Mouse (Mus musculus): ENCODE results near the gene Ubash3b. TPM values are rescaled to one million over a fixed set of nuclear protein-coding genes. Genes with fewer than 3 reads are reported as not detected.

Ubash3b gene
- polyA plus RNA-seq, 1 experiment: 3.2 TPM

- no peak overlapping the region for H3ac ChIP-seq (ENCODE audit: control insufficient read depth, insufficient read length, low read depth)
- no peaks in the 10 kb centered on the region for H3K36me3 ChIP-seq (ENCODE audit: control insufficient read depth, insufficient read depth)
- H3K79me2 ChIP-seq (ENCODE audit: control insufficient read depth, insufficient read depth): peaks cover 9% of the 10 kb centered on the region
- no peaks in the 10 kb centered on the region for H3K27me3 ChIP-seq (ENCODE audit: control insufficient read depth, insufficient read depth, insufficient read length)
- H3K79me3 ChIP-seq (ENCODE audit: low read depth): no peaks in the 10 kb centered on the region
- peak overlapping the region; percentile 61 for H3K4me3 ChIP-seq (ENCODE audit: insufficient read depth, poor library complexity, severe bottlenecking)
- TF ChIP-seq CEBPB (IDR thresholded peaks at IDR 0.05; ENCODE audit: low read depth) (no peak), USF1 (IDR thresholded peaks at IDR 0.05; ENCODE audit: low read depth) (no peak), MYOG (IDR thresholded peaks at IDR 0.05; ENCODE audit: control insufficient read depth, extremely low read depth, insufficient read length) (no peak), MAX (IDR thresholded peaks at IDR 0.05) (no peak), CTCF (IDR thresholded peaks at IDR 0.05; ENCODE audit: control insufficient read depth, insufficient read depth, insufficient read length) (no peak), MYOD1 (IDR thresholded peaks at IDR 0.05; ENCODE audit: control insufficient read depth, insufficient read length, low read depth) (no peak), FOSL1 (IDR thresholded peaks at IDR 0.05; ENCODE audit: insufficient read depth, low read length, poor library complexity, severe bottlenecking) (no peak)
These were observed 5.3 kb downstream of the Ubash3b start for GRCm38 (mm10) chr9:41156006-41156719.

GRCm38 (mm10) chr9:41153979-41154378 is 7.5 kb downstream of the Ubash3b start:
- no peak overlapping the region for H3K4me3 ChIP-seq (ENCODE audit: insufficient read depth, poor library complexity, severe bottlenecking)
- H3K36me3 ChIP-seq (ENCODE audit: control insufficient read depth, insufficient read depth): no peaks in the 10 kb centered on the region
- H3K27me3 ChIP-seq (ENCODE audit: control insufficient read depth, insufficient read depth, insufficient read length): no peaks in the 10 kb centered on the region
- peaks cover 9% of the 10 kb centered on the region for H3K79me2 ChIP-seq (ENCODE audit: control insufficient read depth, insufficient read depth)
- no peak overlapping the region for H3ac ChIP-seq (ENCODE audit: control insufficient read depth, insufficient read length, low read depth)
- TF ChIP-seq MYOG (IDR thresholded peaks at IDR 0.05; ENCODE audit: control insufficient read depth, extremely low read depth, insufficient read length) (no peak), MYOD1 (IDR thresholded peaks at IDR 0.05; ENCODE audit: control insufficient read depth, insufficient read length, low read depth) (no peak), USF1 (IDR thresholded peaks at IDR 0.05; ENCODE audit: low read depth) (no peak), MAX (IDR thresholded peaks at IDR 0.05) (no peak), FOSL1 (IDR thresholded peaks at IDR 0.05; ENCODE audit: insufficient read depth, low read length, poor library complexity, severe bottlenecking) (no peak), CEBPB (IDR thresholded peaks at IDR 0.05; ENCODE audit: low read depth) (no peak), CTCF (IDR thresholded peaks at IDR 0.05; ENCODE audit: control insufficient read depth, insufficient read depth, insufficient read length) (no peak)
- no peaks in the 10 kb centered on the region for H3K79me3 ChIP-seq (ENCODE audit: low read depth)

GRCm38 (mm10) chr9:41153050-41153449 is 8.4 kb downstream of the Ubash3b start:
- no peak overlapping the region for H3ac ChIP-seq (ENCODE audit: control insufficient read depth, insufficient read length, low read depth)
- H3K79me3 ChIP-seq (ENCODE audit: low read depth): no peaks in the 10 kb centered on the region
- no peak overlapping the region for H3K4me3 ChIP-seq (ENCODE audit: insufficient read depth, poor library complexity, severe bottlenecking)
- no peak for TF ChIP-seq MYOD1 (IDR thresholded peaks at IDR 0.05; ENCODE audit: control insufficient read depth, insufficient read length, low read depth)
- no peak for TF ChIP-seq CEBPB (IDR thresholded peaks at IDR 0.05; ENCODE audit: low read depth)
- no peak for TF ChIP-seq MAX (IDR thresholded peaks at IDR 0.05)
- no peak for TF ChIP-seq MYOG (IDR thresholded peaks at IDR 0.05; ENCODE audit: control insufficient read depth, extremely low read depth, insufficient read length)
- TF ChIP-seq CTCF (IDR thresholded peaks at IDR 0.05; ENCODE audit: control insufficient read depth, insufficient read depth, insufficient read length): no peak
- no peak for TF ChIP-seq USF1 (IDR thresholded peaks at IDR 0.05; ENCODE audit: low read depth)
- no peak for TF ChIP-seq FOSL1 (IDR thresholded peaks at IDR 0.05; ENCODE audit: insufficient read depth, low read length, poor library complexity, severe bottlenecking)
- peaks cover 9% of the 10 kb centered on the region for H3K79me2 ChIP-seq (ENCODE audit: control insufficient read depth, insufficient read depth)
- no peaks in the 10 kb centered on the region for H3K36me3 ChIP-seq (ENCODE audit: control insufficient read depth, insufficient read depth)
- no peaks in the 10 kb centered on the region for H3K27me3 ChIP-seq (ENCODE audit: control insufficient read depth, insufficient read depth, insufficient read length)

GRCm38 (mm10) chr9:41151491-41151890 is 10.0 kb downstream of the Ubash3b start:
- no peak overlapping the region for H3K4me3 ChIP-seq (ENCODE audit: insufficient read depth, poor library complexity, severe bottlenecking)
- H3K79me2 ChIP-seq (ENCODE audit: control insufficient read depth, insufficient read depth): peaks cover 8% of the 10 kb centered on the region
- H3K36me3 ChIP-seq (ENCODE audit: control insufficient read depth, insufficient read depth): no peaks in the 10 kb centered on the region
- no peak for TF ChIP-seq CTCF (IDR thresholded peaks at IDR 0.05; ENCODE audit: control insufficient read depth, insufficient read depth, insufficient read length)
- no peak for TF ChIP-seq MYOG (IDR thresholded peaks at IDR 0.05; ENCODE audit: control insufficient read depth, extremely low read depth, insufficient read length)
- no peak for TF ChIP-seq USF1 (IDR thresholded peaks at IDR 0.05; ENCODE audit: low read depth)
- no peak for TF ChIP-seq FOSL1 (IDR thresholded peaks at IDR 0.05; ENCODE audit: insufficient read depth, low read length, poor library complexity, severe bottlenecking)
- TF ChIP-seq MAX (IDR thresholded peaks at IDR 0.05): no peak
- no peak for TF ChIP-seq MYOD1 (IDR thresholded peaks at IDR 0.05; ENCODE audit: control insufficient read depth, insufficient read length, low read depth)
- no peak for TF ChIP-seq CEBPB (IDR thresholded peaks at IDR 0.05; ENCODE audit: low read depth)
- no peaks in the 10 kb centered on the region for H3K27me3 ChIP-seq (ENCODE audit: control insufficient read depth, insufficient read depth, insufficient read length)
- H3K79me3 ChIP-seq (ENCODE audit: low read depth): no peaks in the 10 kb centered on the region
- no peak overlapping the region for H3ac ChIP-seq (ENCODE audit: control insufficient read depth, insufficient read length, low read depth)

GRCm38 (mm10) chr9:41149896-41150295 is 11.6 kb downstream of the Ubash3b start:
- Histone ChIP-seq H3K79me2 (ENCODE audit: control insufficient read depth, insufficient read depth) (no peaks in the 10 kb centered on the region), H3K79me3 (ENCODE audit: low read depth) (no peaks in the 10 kb centered on the region), H3K36me3 (ENCODE audit: control insufficient read depth, insufficient read depth) (no peaks in the 10 kb centered on the region), H3K27me3 (ENCODE audit: control insufficient read depth, insufficient read depth, insufficient read length) (no peaks in the 10 kb centered on the region), H3ac (ENCODE audit: control insufficient read depth, insufficient read length, low read depth) (no peak overlapping the region), H3K4me3 (ENCODE audit: insufficient read depth, poor library complexity, severe bottlenecking) (no peak overlapping the region)
- TF ChIP-seq MYOD1 (IDR thresholded peaks at IDR 0.05; ENCODE audit: control insufficient read depth, insufficient read length, low read depth) (no peak), CTCF (IDR thresholded peaks at IDR 0.05; ENCODE audit: control insufficient read depth, insufficient read depth, insufficient read length) (no peak), FOSL1 (IDR thresholded peaks at IDR 0.05; ENCODE audit: insufficient read depth, low read length, poor library complexity, severe bottlenecking) (no peak), CEBPB (IDR thresholded peaks at IDR 0.05; ENCODE audit: low read depth) (no peak), MYOG (IDR thresholded peaks at IDR 0.05; ENCODE audit: control insufficient read depth, extremely low read depth, insufficient read length) (no peak), USF1 (IDR thresholded peaks at IDR 0.05; ENCODE audit: low read depth) (no peak), MAX (IDR thresholded peaks at IDR 0.05) (no peak)
